Mouse (Mus musculus): ENCODE measurements around the gene Npas3. TPM values are rescaled to one million over a fixed set of nuclear protein-coding genes. Genes with fewer than 3 reads are reported as not detected.

The Npas3 gene
- polyA plus RNA-seq, 1 experiment from 2014 or later, result 0.61 TPM

DNA sequence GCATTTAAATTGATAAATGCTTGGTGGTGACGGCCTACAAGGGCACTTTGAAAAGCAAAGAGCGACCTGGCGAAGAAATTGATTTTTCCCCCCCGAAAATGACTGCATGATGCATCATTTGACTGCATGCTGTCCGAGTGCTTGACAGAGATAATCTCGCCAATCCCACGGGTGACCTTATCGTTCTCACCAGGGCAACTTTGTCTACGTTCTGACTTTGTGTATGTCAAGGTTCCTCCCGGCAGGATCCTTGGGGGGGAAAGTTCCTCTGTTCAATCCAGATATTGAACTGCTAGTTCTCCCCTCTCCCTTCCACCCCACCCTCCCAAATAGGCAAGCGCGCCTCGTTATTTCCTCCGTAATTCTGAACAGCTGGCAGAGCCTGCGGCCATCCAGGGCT is 588.9 kb downstream of the Npas3 start:
- no peaks in the 10 kb centered on the region for H3K9me3 ChIP-seq (ENCODE audit: control insufficient read depth, low read length)
- H3K4me2 ChIP-seq (replicated peaks; ENCODE audit: low read depth), result no peak overlapping the region
- no peak for ATAC-seq (ENCODE audit: low FRiP score, low TSS enrichment)
- H3K4me1 ChIP-seq (replicated peaks; ENCODE audit: control insufficient read depth, insufficient read depth), result no peaks in the 10 kb centered on the region
- no peak overlapping the region for H3K9ac ChIP-seq (ENCODE audit: low read length)
- 76% methylated on average over 15 of the region's 15 CpGs for WGBS
- no peaks in the 10 kb centered on the region for H3K36me3 ChIP-seq (ENCODE audit: control insufficient read depth, insufficient read depth, low read length)
- H3K27ac ChIP-seq (replicated peaks), result no peak overlapping the region
- no peak overlapping the region for H3K4me3 ChIP-seq (ENCODE audit: low read depth, low read length)
- no peaks in the 10 kb centered on the region for H3K27me3 ChIP-seq (ENCODE audit: control insufficient read depth, insufficient read depth, low read length)
- no peak for TF ChIP-seq CTCF (IDR thresholded peaks at IDR 0.05; ENCODE audit: low read depth)
- no peak for TF ChIP-seq EP300 (optimal IDR thresholded peaks at IDR 0.05)
- no peak for DNase-seq (ENCODE audit: low spot score)

- DNase-seq (ENCODE audit: low spot score), result no peak
- Histone ChIP-seq H3K9me3 (ENCODE audit: control insufficient read depth, low read length) (no peaks in the 10 kb centered on the region), H3K27ac (replicated peaks) (no peak overlapping the region)
Measured at GRCm38 (mm10) chr12:53838541-53838940, 590.1 kb downstream of the Npas3 start.

DNA sequence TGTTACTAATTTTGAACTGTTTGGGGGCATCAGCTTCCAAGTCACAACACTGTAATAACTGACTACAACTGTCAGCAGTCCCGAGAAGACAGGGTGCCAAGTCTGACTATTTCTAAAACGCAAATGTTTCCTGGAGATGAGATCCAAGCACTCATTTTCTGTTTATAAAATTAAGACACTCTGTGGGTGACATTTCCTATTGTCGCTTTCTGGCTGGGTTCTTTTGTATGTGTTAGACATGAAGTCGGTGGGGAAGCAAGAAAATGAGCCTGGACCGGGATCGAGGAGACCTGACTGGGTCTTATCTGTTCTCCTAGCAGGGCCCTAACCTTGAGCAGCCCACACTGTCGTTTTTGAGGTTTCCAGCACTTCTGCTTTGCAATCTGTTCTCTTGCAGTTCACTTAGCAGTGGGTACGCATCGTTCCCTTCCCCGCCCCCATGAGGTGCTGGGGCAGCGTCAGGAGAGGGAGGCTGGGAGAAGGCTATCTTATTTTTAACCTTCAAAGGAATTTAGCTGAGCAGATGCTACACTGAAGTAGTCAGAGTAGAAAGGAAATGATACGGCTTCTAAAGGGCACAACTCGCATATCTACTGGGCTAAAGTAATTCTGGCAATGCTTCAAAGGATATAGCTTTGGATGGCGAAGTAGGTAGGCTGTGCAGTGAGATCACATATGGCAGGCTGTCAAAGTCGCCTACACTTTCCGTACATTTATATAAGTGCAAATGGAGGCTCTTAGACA is 593.6 kb downstream of the Npas3 start:
- Histone ChIP-seq H3K4me3 (ENCODE audit: low read depth, low read length) (no peak overlapping the region), H3K4me1 (replicated peaks; ENCODE audit: control insufficient read depth, insufficient read depth) (no peaks in the 10 kb centered on the region), H3K27ac (replicated peaks) (no peak overlapping the region), H3K4me2 (replicated peaks; ENCODE audit: low read depth) (no peak overlapping the region), H3K9ac (ENCODE audit: low read length) (no peak overlapping the region), H3K27me3 (ENCODE audit: control insufficient read depth, insufficient read depth, low read length) (no peaks in the 10 kb centered on the region), H3K36me3 (ENCODE audit: control insufficient read depth, insufficient read depth, low read length) (no peaks in the 10 kb centered on the region), H3K9me3 (ENCODE audit: control insufficient read depth, low read length) (no peaks in the 10 kb centered on the region)
- TF ChIP-seq EP300 (optimal IDR thresholded peaks at IDR 0.05) (no peak), CTCF (IDR thresholded peaks at IDR 0.05; ENCODE audit: low read depth) (no peak)
- WGBS, result 63% methylated on average over 16 of the region's 16 CpGs
- ATAC-seq (ENCODE audit: low FRiP score, low TSS enrichment) (no peak), DNase-seq (ENCODE audit: low spot score) (no peak)

More at GRCm38 (mm10) chr12:53838541-53838940, 590.1 kb downstream of the Npas3 start:
- Histone ChIP-seq H3K4me1 (replicated peaks; ENCODE audit: control insufficient read depth, insufficient read depth) (no peaks in the 10 kb centered on the region), H3K36me3 (ENCODE audit: control insufficient read depth, insufficient read depth, low read length) (no peaks in the 10 kb centered on the region), H3K4me2 (replicated peaks; ENCODE audit: low read depth) (no peak overlapping the region), H3K4me3 (ENCODE audit: low read depth, low read length) (no peak overlapping the region), H3K27me3 (ENCODE audit: control insufficient read depth, insufficient read depth, low read length) (no peaks in the 10 kb centered on the region), H3K9ac (ENCODE audit: low read length) (no peak overlapping the region)
- WGBS, result 44% methylated on average over 7 of the region's 7 CpGs
- ATAC-seq (ENCODE audit: low FRiP score, low TSS enrichment), result no peak
- TF ChIP-seq EP300 (optimal IDR thresholded peaks at IDR 0.05), result no peak
- no peak for TF ChIP-seq CTCF (IDR thresholded peaks at IDR 0.05; ENCODE audit: low read depth)

DNA sequence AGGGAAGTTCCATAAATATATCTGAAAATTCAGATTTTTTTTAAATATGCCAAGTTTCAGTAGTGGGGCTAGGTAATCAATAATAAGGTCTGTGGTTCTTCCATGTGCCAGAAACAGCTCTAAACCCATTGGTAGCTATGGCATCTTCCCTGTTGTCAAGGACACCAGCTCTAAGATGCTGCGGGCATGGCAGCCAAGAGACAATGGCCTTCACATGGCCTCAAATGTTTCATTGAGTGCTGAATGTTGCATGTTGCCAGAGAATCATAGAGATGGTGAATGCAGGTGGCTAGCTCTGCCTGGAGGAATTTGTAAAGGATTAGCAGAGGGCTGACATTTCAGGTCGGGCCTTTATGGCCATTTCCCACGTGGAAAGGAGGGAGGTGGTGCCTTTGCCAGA is 595.1 kb downstream of the Npas3 start:
- ATAC-seq (ENCODE audit: low FRiP score, low TSS enrichment) (no peak), DNase-seq (ENCODE audit: low spot score) (no peak)
- Histone ChIP-seq H3K4me3 (ENCODE audit: low read depth, low read length) (no peak overlapping the region), H3K4me1 (replicated peaks; ENCODE audit: control insufficient read depth, insufficient read depth) (no peaks in the 10 kb centered on the region), H3K36me3 (ENCODE audit: control insufficient read depth, insufficient read depth, low read length) (no peaks in the 10 kb centered on the region), H3K9me3 (ENCODE audit: control insufficient read depth, low read length) (no peaks in the 10 kb centered on the region), H3K27ac (replicated peaks) (no peak overlapping the region), H3K4me2 (replicated peaks; ENCODE audit: low read depth) (no peak overlapping the region), H3K9ac (ENCODE audit: low read length) (no peak overlapping the region), H3K27me3 (ENCODE audit: control insufficient read depth, insufficient read depth, low read length) (no peaks in the 10 kb centered on the region)
- TF ChIP-seq EP300 (optimal IDR thresholded peaks at IDR 0.05) (no peak), CTCF (IDR thresholded peaks at IDR 0.05; ENCODE audit: low read depth) (no peak)
- WGBS, result 57% methylated on average over 3 of the region's 3 CpGs

DNA sequence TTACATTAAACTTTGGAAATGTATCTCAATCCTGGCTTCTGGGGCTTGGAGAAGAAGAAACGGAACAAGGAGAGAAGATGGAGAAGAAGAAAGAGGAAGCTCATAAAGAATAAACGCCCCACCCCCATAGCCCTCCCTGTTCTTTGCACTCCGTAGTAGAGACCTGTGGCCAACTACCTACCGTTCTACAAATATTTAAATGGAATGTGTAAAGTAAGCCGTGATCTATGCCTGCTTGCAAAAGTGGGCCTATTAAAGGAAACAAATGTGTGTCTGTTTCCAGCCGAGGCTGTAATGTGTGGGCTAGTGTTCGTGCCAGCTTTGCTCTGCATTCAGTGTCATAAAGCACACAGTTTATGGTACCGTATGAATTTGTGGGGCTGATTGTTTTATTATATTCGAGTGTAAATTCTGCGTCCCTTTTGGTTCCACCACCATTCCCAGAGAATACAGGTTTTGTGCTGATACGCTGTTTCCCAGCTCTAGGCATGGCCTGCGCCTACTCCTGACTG is 597.7 kb downstream of the Npas3 start:
- Histone ChIP-seq H3K9me3 (ENCODE audit: control insufficient read depth, low read length) (no peaks in the 10 kb centered on the region), H3K36me3 (ENCODE audit: control insufficient read depth, insufficient read depth, low read length) (no peaks in the 10 kb centered on the region), H3K9ac (ENCODE audit: low read length) (no peak overlapping the region), H3K27me3 (ENCODE audit: control insufficient read depth, insufficient read depth, low read length) (no peaks in the 10 kb centered on the region), H3K27ac (replicated peaks) (no peak overlapping the region), H3K4me1 (replicated peaks; ENCODE audit: control insufficient read depth, insufficient read depth) (no peaks in the 10 kb centered on the region), H3K4me3 (ENCODE audit: low read depth, low read length) (no peak overlapping the region), H3K4me2 (replicated peaks; ENCODE audit: low read depth) (no peak overlapping the region)
- no peak for DNase-seq (ENCODE audit: low spot score)
- TF ChIP-seq CTCF (IDR thresholded peaks at IDR 0.05; ENCODE audit: low read depth), result no peak
- TF ChIP-seq EP300 (optimal IDR thresholded peaks at IDR 0.05), result no peak
- 31% methylated on average over 12 of the region's 12 CpGs for WGBS
- no peak for ATAC-seq (ENCODE audit: low FRiP score, low TSS enrichment)

DNA sequence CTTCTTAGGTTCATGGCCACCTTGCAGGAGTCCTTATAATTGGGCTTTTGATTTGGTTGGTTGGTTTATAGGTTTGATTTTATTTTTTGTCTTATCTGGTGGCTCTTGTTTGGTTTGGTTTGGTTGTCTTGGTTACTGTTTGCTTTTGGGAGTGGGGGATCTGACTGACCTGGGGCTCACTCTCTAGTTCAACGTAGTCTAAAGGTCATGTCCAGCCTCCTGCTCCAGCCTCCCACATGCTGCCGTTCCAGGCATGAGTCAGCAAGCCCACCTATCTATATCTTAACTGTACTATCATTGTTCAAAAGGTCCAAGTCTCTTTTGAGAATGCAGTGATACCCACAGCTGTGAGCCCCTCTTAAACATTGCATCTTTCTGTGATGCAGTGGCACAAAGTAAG is 600.8 kb downstream of the Npas3 start:
- 67% methylated on average over 2 of the region's 2 CpGs for WGBS
- H3K9me3 ChIP-seq (ENCODE audit: control insufficient read depth, low read length), result no peaks in the 10 kb centered on the region

More for the DNA sequence above, 600.8 kb downstream of the Npas3 start:
- ATAC-seq (ENCODE audit: low FRiP score, low TSS enrichment) (no peak), DNase-seq (ENCODE audit: low spot score) (no peak)
- TF ChIP-seq EP300 (optimal IDR thresholded peaks at IDR 0.05) (no peak), CTCF (IDR thresholded peaks at IDR 0.05; ENCODE audit: low read depth) (no peak)
- H3K27me3 ChIP-seq (ENCODE audit: control insufficient read depth, insufficient read depth, low read length), result no peaks in the 10 kb centered on the region
- H3K36me3 ChIP-seq (ENCODE audit: control insufficient read depth, insufficient read depth, low read length), result no peaks in the 10 kb centered on the region
- H3K9ac ChIP-seq (ENCODE audit: low read length), result no peak overlapping the region
- no peaks in the 10 kb centered on the region for H3K4me1 ChIP-seq (replicated peaks; ENCODE audit: control insufficient read depth, insufficient read depth)
- H3K4me2 ChIP-seq (replicated peaks; ENCODE audit: low read depth), result no peak overlapping the region
- no peak overlapping the region for H3K27ac ChIP-seq (replicated peaks)
- H3K4me3 ChIP-seq (ENCODE audit: low read depth, low read length), result no peak overlapping the region

All from stomach, postnatal 0 days (tissue).